Mouse (Mus musculus): Measurements from ENCODE around the gene Trmt44. TPM values are rescaled to one million over a fixed set of nuclear protein-coding genes. Genes with fewer than 3 reads are reported as not detected.

Trmt44 gene
- polyA plus RNA-seq, 1 experiment from 2014 or later: 9.2 TPM

DNA sequence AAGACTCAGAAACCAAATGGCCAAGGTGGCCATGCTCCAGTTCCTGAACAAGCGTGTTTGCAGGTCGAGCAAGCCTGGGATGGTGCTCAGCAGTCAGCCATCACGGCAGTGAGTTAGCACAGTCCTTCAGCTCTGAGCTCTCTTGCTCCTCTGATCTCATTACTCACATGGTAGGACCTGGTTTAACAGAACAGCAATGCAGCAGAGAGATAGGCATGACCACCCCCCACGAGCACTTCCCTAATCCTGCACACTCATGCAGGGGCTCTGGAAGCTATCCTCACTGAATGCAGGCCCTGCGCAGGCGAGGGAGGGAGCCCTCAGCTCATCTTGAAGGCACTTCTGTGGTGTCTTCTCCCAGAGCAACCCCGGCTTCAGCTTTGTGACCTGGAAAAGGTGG, 18.5 kb downstream of the Trmt44 start:
- 90% methylated on average over 7 of the region's 7 CpGs for WGBS
- H3K4me1 ChIP-seq: peaks cover 10% of the 10 kb centered on the region
- H3K4me3 ChIP-seq: no peak overlapping the region
- peaks cover 69% of the 10 kb centered on the region for H3K36me3 ChIP-seq (replicated peaks)
- no peaks in the 10 kb centered on the region for H3K9me3 ChIP-seq
- no peak overlapping the region for H3K27ac ChIP-seq
- H3K27me3 ChIP-seq (ENCODE audit: poor library complexity, severe bottlenecking): no peaks in the 10 kb centered on the region
- DNase-seq (ENCODE audit: extremely low spot score, low spot score): no peak

- DNase-seq (ENCODE audit: extremely low spot score, low spot score): no peak
- no peaks in the 10 kb centered on the region for H3K27me3 ChIP-seq (ENCODE audit: poor library complexity, severe bottlenecking)
- no peak overlapping the region for H3K4me3 ChIP-seq
- H3K9me3 ChIP-seq: no peaks in the 10 kb centered on the region
- peaks cover 35% of the 10 kb centered on the region for H3K36me3 ChIP-seq (replicated peaks)
- H3K27ac ChIP-seq: no peak overlapping the region
- 89% methylated on average over 4 of the region's 4 CpGs for WGBS
- H3K4me1 ChIP-seq: peaks cover 10% of the 10 kb centered on the region
Measured at GRCm38 (mm10) chr5:35552838-35553539, 21.9 kb downstream of the Trmt44 start.

DNA sequence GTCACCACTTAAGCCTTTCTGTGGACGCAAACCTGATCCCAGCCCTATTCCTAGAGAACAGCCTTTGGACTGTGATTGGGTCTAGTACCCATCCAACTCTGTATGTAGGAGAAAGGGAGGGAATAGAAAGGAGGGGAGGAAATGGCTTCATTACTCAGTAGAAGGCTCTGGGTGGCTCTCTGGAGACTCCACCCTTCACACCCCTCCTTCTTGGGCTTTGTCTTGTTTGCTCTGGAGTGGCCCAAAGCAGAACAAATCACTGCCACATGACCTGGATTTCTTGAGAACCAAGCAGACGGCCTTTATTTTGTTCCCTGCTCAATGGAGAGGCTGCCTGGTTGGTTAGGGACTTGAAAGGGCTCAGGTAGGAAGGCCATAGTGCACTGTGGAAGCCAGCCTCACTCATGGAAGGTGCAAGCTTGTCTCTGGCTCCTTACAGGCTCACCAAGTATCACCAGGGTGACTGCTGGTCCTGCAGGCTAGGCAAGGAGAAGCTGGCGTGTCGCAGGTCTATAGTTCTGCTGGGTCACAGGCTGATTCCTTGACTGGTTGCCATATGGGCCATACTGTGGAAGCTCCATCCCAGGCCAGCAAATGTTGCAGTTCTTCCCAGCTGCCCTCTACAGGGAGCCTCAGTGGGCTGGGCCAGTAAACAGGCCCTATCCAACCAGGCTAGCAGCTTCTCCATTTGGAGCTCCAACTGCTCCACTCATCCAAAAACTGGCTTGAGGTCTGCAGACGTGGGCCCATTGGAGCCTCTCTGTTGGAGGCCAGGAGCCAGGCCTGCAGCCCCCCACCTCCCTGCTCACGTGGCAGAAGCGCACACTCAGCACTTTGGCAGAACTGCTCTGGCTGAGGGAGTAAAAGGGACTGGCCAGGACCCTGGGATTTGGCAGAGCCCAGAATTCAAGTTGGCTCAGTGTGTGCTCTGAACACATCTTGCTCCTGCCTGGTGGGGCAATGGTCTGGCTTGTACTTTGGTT, 22.7 kb downstream of the Trmt44 start:
- Histone ChIP-seq H3K9me3 (no peaks in the 10 kb centered on the region), H3K4me1 (peaks cover 10% of the 10 kb centered on the region), H3K4me3 (no peak overlapping the region), H3K27ac (0 out of 2 replicates have a peak overlapping the region, but pooled peaks have one; percentile 30), H3K27me3 (ENCODE audit: poor library complexity, severe bottlenecking) (no peaks in the 10 kb centered on the region), H3K36me3 (replicated peaks) (peaks cover 26% of the 10 kb centered on the region)
- DNase-seq (ENCODE audit: extremely low spot score, low spot score): no peak
- WGBS: 64% methylated on average over 7 of the region's 7 CpGs

DNA sequence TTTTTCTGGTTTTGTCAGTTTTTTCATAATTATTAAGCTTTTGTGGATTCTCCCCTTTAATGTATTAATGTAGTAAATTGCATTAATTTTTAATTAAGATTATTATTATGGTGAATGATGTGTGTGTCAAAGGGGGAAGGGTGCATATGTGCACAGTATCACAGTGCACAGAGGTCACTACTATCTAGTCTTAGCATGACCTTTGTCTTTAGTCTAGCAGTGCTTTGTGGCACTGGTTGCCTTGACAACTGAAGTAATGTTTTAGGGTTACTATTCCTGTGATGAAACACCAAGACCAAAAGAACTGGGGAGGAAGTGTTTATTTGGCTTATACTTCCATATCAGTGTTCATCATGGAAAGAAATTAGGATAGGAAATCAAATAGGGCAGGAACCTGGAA, 28.7 kb downstream of the Trmt44 start:
- Histone ChIP-seq H3K27me3 (ENCODE audit: poor library complexity, severe bottlenecking) (no peaks in the 10 kb centered on the region), H3K9me3 (no peaks in the 10 kb centered on the region), H3K4me3 (no peak overlapping the region), H3K27ac (no peak overlapping the region), H3K4me1 (peaks cover 3% of the 10 kb centered on the region; the same call in 1 of the 2 replicates), H3K36me3 (replicated peaks) (no peaks in the 10 kb centered on the region)
- no peak for DNase-seq (ENCODE audit: extremely low spot score, low spot score)

DNA sequence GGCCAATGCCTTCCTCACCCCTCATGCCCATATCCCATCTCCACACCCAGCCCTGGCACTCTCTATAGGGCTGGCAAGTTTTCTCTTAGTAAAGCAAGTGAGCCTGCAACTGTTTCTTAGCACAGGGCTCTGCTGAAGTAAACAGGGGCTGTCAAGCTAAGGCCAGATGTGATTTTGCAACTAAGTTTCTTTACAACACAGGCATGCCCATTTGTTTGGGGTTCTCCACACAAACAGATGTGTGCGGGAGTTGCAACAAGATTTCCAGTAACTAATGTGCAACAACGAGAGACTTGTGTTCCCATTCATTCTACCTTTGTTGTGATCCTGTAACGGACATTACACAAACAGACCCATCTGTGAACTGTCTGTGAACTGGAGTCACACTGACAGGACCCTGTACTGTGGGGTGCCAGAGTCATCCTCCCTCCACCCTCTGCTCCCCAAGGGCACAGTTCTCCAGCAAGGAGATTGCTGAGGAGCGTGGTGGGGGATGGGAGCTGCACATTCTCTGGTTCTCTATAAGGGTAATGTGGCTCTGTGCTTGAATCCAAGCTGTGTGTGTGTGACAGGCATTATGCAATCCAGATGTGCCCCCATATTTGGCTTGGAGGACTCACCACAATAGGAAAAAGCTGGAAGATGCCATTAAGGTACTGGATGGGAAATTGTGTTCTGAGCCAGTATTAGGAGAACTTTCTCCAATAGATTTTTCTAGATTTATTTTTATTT, 33.6 kb downstream of the Trmt44 start:
- Histone ChIP-seq H3K27me3 (ENCODE audit: poor library complexity, severe bottlenecking) (no peaks in the 10 kb centered on the region), H3K4me1 (peaks cover 21% of the 10 kb centered on the region), H3K27ac (peak overlapping the region; percentile 9), H3K9me3 (no peaks in the 10 kb centered on the region), H3K4me3 (no peak overlapping the region), H3K36me3 (replicated peaks) (no peaks in the 10 kb centered on the region)
- 76% methylated on average over 4 of the region's 4 CpGs for WGBS
- no peak for DNase-seq (ENCODE audit: extremely low spot score, low spot score)

DNA sequence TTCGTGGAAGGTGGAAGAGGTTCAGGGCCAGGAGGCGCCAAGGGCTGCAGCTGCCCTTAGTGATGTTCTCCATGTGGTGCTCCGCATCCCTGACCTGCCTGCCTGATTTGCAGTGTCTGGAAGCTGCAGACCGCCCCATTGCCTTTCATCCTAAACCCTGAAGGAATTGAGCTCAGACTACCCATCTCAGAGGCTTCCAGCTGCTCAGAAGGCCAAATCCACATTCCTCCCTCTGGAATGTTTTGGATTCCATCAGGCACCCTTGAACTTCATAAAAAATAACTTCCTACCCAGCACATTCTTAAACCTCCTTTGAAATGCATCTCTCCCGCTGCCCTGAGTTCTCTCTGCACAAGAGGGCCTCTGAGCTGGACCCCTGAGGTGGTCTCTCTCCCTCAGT, 34.3 kb downstream of the Trmt44 start:
- no peaks in the 10 kb centered on the region for H3K36me3 ChIP-seq (replicated peaks)
- H3K9me3 ChIP-seq: no peaks in the 10 kb centered on the region
- 60% methylated on average over 5 of the region's 5 CpGs for WGBS
- H3K27ac ChIP-seq: peak overlapping the region; percentile 35; the same call in 1 of the 2 replicates
- H3K4me1 ChIP-seq: peaks cover 21% of the 10 kb centered on the region
- no peak for DNase-seq (ENCODE audit: extremely low spot score, low spot score)
- no peak overlapping the region for H3K4me3 ChIP-seq
- no peaks in the 10 kb centered on the region for H3K27me3 ChIP-seq (ENCODE audit: poor library complexity, severe bottlenecking)

DNA sequence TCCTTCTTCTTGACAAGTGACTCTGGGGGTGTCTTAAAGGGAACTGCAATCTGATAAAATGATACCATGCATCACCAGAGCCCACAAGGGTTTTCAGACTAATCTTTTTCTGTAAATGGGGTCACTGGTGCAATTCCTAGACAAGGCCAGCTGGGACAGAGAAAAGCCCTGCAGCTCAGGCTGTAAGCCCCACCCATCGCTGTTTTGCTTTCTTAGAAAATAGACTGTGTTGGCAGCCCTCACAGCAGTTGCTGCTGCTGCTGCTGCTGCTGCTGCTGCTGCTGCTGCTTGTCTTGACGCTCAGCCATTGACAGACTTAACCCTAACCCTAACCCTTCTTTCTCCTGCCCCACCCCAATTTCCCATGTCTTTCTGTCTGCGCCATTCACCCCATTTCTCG, 35.3 kb downstream of the Trmt44 start:
- H3K4me3 ChIP-seq: no peak overlapping the region
- H3K36me3 ChIP-seq (replicated peaks): no peaks in the 10 kb centered on the region
- H3K9me3 ChIP-seq: no peaks in the 10 kb centered on the region
- H3K27ac ChIP-seq: no peak overlapping the region
- DNase-seq (ENCODE audit: extremely low spot score, low spot score): no peak
- no peaks in the 10 kb centered on the region for H3K27me3 ChIP-seq (ENCODE audit: poor library complexity, severe bottlenecking)
- peaks cover 21% of the 10 kb centered on the region for H3K4me1 ChIP-seq
- WGBS: 62% methylated on average over 4 of the region's 4 CpGs

GRCm38 (mm10) chr5:35538022-35538421, 36.8 kb downstream of the Trmt44 start:
- no peaks in the 10 kb centered on the region for H3K9me3 ChIP-seq
- peaks cover 21% of the 10 kb centered on the region for H3K4me1 ChIP-seq
- no peaks in the 10 kb centered on the region for H3K36me3 ChIP-seq (replicated peaks)
- 89% methylated on average over 3 of the region's 3 CpGs for WGBS
- DNase-seq (ENCODE audit: extremely low spot score, low spot score): no peak
- no peak overlapping the region for H3K27ac ChIP-seq
- H3K4me3 ChIP-seq: no peak overlapping the region
- H3K27me3 ChIP-seq (ENCODE audit: poor library complexity, severe bottlenecking): no peaks in the 10 kb centered on the region

GRCm38 (mm10) chr5:35537474-35537873, 37.4 kb downstream of the Trmt44 start:
- H3K27ac ChIP-seq: no peak overlapping the region
- H3K36me3 ChIP-seq (replicated peaks): no peaks in the 10 kb centered on the region
- 71% methylated on average over 1 of the region's 1 CpGs for WGBS
- no peaks in the 10 kb centered on the region for H3K27me3 ChIP-seq (ENCODE audit: poor library complexity, severe bottlenecking)
- no peaks in the 10 kb centered on the region for H3K9me3 ChIP-seq
- H3K4me3 ChIP-seq: no peak overlapping the region
- H3K4me1 ChIP-seq: peaks cover 21% of the 10 kb centered on the region
- DNase-seq (ENCODE audit: extremely low spot score, low spot score): no peak

DNA sequence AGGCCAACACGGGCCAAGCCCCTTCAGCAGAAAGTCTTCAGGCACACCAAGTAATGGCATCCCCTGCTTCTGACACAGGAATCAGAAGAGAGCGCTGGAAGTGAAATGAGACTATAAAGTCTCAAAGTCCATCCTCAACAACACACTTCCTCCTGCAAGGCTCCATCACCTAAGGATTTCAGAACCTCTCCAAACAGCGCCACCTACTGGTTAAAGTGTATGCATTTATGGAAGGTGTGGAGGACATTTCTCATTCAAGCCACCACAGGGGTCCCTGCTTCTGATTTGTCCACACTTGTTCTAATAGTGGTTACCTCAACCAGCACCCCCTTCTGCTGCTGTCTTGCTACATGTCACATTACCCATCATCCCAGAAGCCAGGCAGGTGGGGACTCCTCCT, 38.6 kb downstream of the Trmt44 start:
- 72% methylated on average over 3 of the region's 3 CpGs for WGBS
- Histone ChIP-seq H3K9me3 (no peaks in the 10 kb centered on the region), H3K27ac (no peak overlapping the region), H3K27me3 (ENCODE audit: poor library complexity, severe bottlenecking) (0 out of 2 replicates have a peak, but pooled peaks cover 3% of the 10 kb centered on the region), H3K4me3 (no peak overlapping the region), H3K4me1 (peaks cover 23% of the 10 kb centered on the region), H3K36me3 (replicated peaks) (no peaks in the 10 kb centered on the region)
- DNase-seq (ENCODE audit: extremely low spot score, low spot score): no peak

DNA sequence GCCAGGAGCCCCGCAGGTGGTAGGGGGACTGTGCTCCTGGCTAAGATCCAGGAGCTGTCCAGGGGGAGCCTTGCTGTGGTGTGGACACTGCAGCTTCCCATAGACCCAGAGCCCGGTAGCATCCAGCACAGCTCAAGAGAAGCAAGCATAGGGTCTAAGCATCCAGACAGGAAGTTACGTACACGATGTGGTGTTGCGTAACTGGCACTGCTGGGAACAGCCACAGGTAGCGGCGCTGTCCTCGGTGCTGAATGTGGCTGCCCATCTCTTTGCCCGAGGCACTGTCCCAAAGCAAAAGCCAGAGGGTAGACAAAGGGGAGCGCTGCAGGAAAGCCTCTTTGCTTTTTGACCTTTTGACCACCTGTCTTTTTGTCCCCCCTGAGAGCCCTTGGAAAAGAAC, 43.3 kb downstream of the Trmt44 start:
- 16% methylated on average over 10 of the region's 10 CpGs for WGBS

DNA sequence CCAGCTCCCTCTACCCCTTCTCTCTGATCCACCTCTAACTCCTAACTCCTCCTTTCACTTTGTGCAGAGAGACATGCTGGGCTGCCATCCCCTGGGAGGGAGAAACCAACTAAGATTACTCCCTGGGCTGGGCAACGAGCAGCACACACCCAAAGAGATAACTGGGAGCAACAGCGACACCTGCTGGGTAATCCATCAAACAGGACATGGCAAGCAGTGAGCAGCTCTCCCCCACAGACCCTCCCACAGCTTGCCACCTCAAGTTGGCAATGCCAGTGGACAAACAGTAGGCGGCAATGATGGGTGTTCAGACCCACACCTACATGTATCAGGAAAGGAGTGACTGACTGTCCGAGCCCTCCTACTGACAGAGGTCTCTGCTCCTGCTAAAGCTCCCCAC, 44.4 kb downstream of the Trmt44 start:
- peak; percentile 69 for DNase-seq (ENCODE audit: extremely low spot score, low spot score)
- Histone ChIP-seq H3K36me3 (replicated peaks) (no peaks in the 10 kb centered on the region), H3K27me3 (ENCODE audit: poor library complexity, severe bottlenecking) (peaks cover 19% of the 10 kb centered on the region), H3K4me3 (no peak overlapping the region), H3K9me3 (no peaks in the 10 kb centered on the region), H3K4me1 (peaks cover 30% of the 10 kb centered on the region), H3K27ac (no peak overlapping the region)
- 17% methylated on average over 4 of the region's 4 CpGs for WGBS

More for the DNA sequence above, 43.3 kb downstream of the Trmt44 start:
- H3K27me3 ChIP-seq (ENCODE audit: poor library complexity, severe bottlenecking): peaks cover 8% of the 10 kb centered on the region; the same call in 1 of the 2 replicates
- H3K36me3 ChIP-seq (replicated peaks): no peaks in the 10 kb centered on the region
- DNase-seq (ENCODE audit: extremely low spot score, low spot score): peak; percentile 33
- no peaks in the 10 kb centered on the region for H3K9me3 ChIP-seq
- H3K4me3 ChIP-seq: no peak overlapping the region
- H3K4me1 ChIP-seq: peaks cover 19% of the 10 kb centered on the region
- H3K27ac ChIP-seq: no peak overlapping the region

All from forebrain, embryonic 10.5 days (tissue).